Mouse (Mus musculus) liver, embryonic 16.5 days (tissue): ENCODE measurements at regions not wholly inside any gene's neighbourhood (a gene's known extent, or its start where the extent isn't known, plus 50 kb on each side); places are given as distances from the start of the nearest gene placed in this dataset. TPM values are rescaled to one million over a fixed set of nuclear protein-coding genes. Genes with fewer than 3 reads are reported as not detected.

Experiments
- ATAC-seq: fragments of 200-750 bp; cut with Nextera tagmentation; 2 replicates; pipeline ENCODE4 v1.8.0; 2017; ENCODE audit warnings: low read depth, mild to moderate bottlenecking, moderate number of reproducible peaks, moderate library complexity
- H3K27ac ChIP-seq: fragments of 300-500 bp; sonication (generic); 2 replicates; pipeline ENCODE4 v1.5.1; 2014; ENCODE audit warnings: mild to moderate bottlenecking, low read length
- H3K27me3 ChIP-seq: fragments of 300-500 bp; sonication (generic); 2 replicates; pipeline ENCODE4 v1.6.1; 2014; ENCODE audit warnings: low read depth, low read length, mixed read lengths; ENCODE audit not compliant: control insufficient read depth, insufficient read depth
- H3K36me3 ChIP-seq: fragments of 300-500 bp; sonication (generic); 2 replicates; pipeline ENCODE4 v1.6.1; 2014; ENCODE audit warnings: mild to moderate bottlenecking; ENCODE audit not compliant: control insufficient read depth, insufficient read depth
- H3K4me1 ChIP-seq: fragments of 300-500 bp; sonication (generic); 2 replicates; pipeline ENCODE4 v1.6.1; 2014; ENCODE audit warnings: low read depth, low read length, mixed read lengths; ENCODE audit not compliant: control insufficient read depth
- H3K4me2 ChIP-seq: fragments of 300-500 bp; sonication (generic); 2 replicates; pipeline ENCODE4 v1.6.1; 2014; ENCODE audit warnings: low read depth, low read length, mixed read lengths
- H3K4me3 ChIP-seq: fragments of 300-500 bp; sonication (generic); 2 replicates; pipeline ENCODE4 v1.5.1; 2014; ENCODE audit warnings: low read depth, mild to moderate bottlenecking, low read length
- H3K9ac ChIP-seq: fragments of 300-500 bp; sonication (generic); 2 replicates; pipeline ENCODE4 v1.6.1; 2014; ENCODE audit warnings: low read depth, low read length
- H3K9me3 ChIP-seq: fragments of 300-500 bp; sonication (generic); replicated peaks from 2 replicates; pipeline ENCODE4 v1.6.1; 2016; ENCODE audit warnings: low read length; ENCODE audit not compliant: control insufficient read depth
- WGBS: fragments of 180-500 bp; shearing (Covaris S2); extraction: QIAGEN DNeasy Blood & Tissue Kit; methylation state at CpG from one replicate; pipeline ENCODE4 v1.1.7; 2014; ENCODE audit not compliant: insufficient replicate concordance; 5-methylcytosine and 5-hydroxymethylcytosine counted together
- microRNA-seq: library from miRNA; unstranded; fragments of <30 nt; microRNA quantifications from one replicate; pipeline ENCODE4, GENCODE M21; 2016

DNA sequence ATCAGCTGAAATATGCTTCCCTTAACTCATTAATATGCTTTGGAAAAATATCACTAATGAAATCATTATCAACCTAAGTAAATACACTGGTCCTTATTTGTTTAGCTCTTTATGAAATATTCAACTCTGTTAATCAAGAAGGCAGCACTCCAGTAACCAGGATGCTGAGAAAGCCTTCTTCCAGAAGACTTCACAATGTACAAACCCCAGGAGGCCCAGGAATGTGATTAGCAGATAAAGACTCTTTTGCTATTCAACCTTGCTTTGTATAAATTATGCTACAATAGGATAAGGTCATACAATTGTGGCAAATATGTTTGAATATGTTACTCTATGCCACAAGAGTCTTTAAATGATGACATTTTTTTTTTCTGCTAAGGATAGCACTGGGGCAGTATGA is 204.5 kb upstream of the Cdh18 start:
- H3K4me2 ChIP-seq, result no peak overlapping the region
- H3K4me3 ChIP-seq, result no peak overlapping the region
- no peaks in the 10 kb centered on the region for H3K27me3 ChIP-seq
- no peak overlapping the region for H3K27ac ChIP-seq
- no peaks in the 10 kb centered on the region for H3K36me3 ChIP-seq
- H3K4me1 ChIP-seq, result no peaks in the 10 kb centered on the region
- H3K9me3 ChIP-seq, result no peaks in the 10 kb centered on the region
- H3K9ac ChIP-seq, result no peak overlapping the region
- ATAC-seq, result no peak

DNA sequence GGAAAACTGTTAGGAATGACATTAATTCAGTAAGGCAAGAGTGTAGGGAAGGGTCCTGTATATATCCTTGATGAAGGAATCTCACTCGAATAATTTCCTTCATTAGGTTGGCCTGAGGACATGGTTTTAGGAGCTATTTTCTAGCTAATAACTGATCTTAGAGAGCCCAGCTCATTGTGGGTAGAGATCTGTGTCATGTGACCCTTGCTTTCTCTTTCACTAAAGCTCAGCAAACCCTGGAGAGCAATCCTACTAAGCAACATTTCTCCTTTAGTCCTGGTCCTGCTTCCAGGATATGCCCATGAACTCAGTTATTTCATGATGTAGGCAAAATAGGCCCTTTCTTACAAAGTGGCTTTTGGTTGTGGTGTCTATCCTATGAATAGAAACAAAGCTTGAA is 197.3 kb upstream of the Cdh18 start:
- no peak overlapping the region for H3K4me3 ChIP-seq
- 48% methylated on average over 1 of the region's 1 CpGs for WGBS
- no peaks in the 10 kb centered on the region for H3K9me3 ChIP-seq
- H3K9ac ChIP-seq, result no peak overlapping the region
- H3K4me2 ChIP-seq, result no peak overlapping the region
- no peak for ATAC-seq
- H3K27ac ChIP-seq, result no peak overlapping the region
- H3K27me3 ChIP-seq, result no peaks in the 10 kb centered on the region
- no peaks in the 10 kb centered on the region for H3K36me3 ChIP-seq
- H3K4me1 ChIP-seq, result no peaks in the 10 kb centered on the region

Small RNA genes in the stretch of these regions (microRNA-seq; reads per million reads assigned to microRNA genes)
- not detected for gene Gm27525
